Mouse (Mus musculus) midbrain, postnatal 0 days (tissue): Measurements from ENCODE around the gene Med12l. TPM values are rescaled to one million over a fixed set of nuclear protein-coding genes. Genes with fewer than 3 reads are reported as not detected.

Experiments
- ATAC-seq: fragments of 200-750 bp; cut with Nextera tagmentation; 2 replicates; pipeline ENCODE4 v1.8.0; 2017; ENCODE audit warnings: moderate number of reproducible peaks, mild to moderate bottlenecking, moderate TSS enrichment, moderate library complexity; ENCODE audit not compliant: low FRiP score
- DNase-seq: peaks from one replicate; pipeline ENCODE4 v3.0.0-alpha.2; 2015; ENCODE audit warnings: low spot score
- H3K27ac ChIP-seq: fragments of 300-500 bp; sonication (generic); 2 replicates; pipeline ENCODE4 v1.5.1; 2014; ENCODE audit warnings: low read depth, mild to moderate bottlenecking, low read length, mixed read lengths
- H3K27me3 ChIP-seq: fragments of 300-500 bp; sonication (generic); 2 replicates; pipeline ENCODE4 v1.6.1; 2014; ENCODE audit warnings: low read length, control low read depth, mixed read lengths; ENCODE audit not compliant: insufficient read depth
- H3K36me3 ChIP-seq: fragments of 300-500 bp; sonication (generic); 2 replicates; pipeline ENCODE4 v1.6.1; 2014; ENCODE audit warnings: low read length, control low read depth, mixed read lengths; ENCODE audit not compliant: insufficient read depth
- H3K4me1 ChIP-seq: fragments of 300-500 bp; sonication (generic); 2 replicates; pipeline ENCODE4 v1.6.1; 2014; ENCODE audit warnings: mild to moderate bottlenecking, control low read depth, antibody characterized with exemption, low read length, mixed read lengths; ENCODE audit not compliant: insufficient read depth
- H3K4me2 ChIP-seq: fragments of 300-500 bp; sonication (generic); 2 replicates; pipeline ENCODE4 v1.6.1; 2014; ENCODE audit warnings: low read depth, mild to moderate bottlenecking, low read length, mixed read lengths; ENCODE audit not compliant: poor library complexity, severe bottlenecking
- H3K4me3 ChIP-seq: fragments of 300-500 bp; sonication (generic); 2 replicates; pipeline ENCODE4 v1.5.1; 2014; ENCODE audit warnings: low read depth, mild to moderate bottlenecking, low read length, moderate library complexity
- H3K9ac ChIP-seq: fragments of 300-500 bp; sonication (generic); replicated peaks from 2 replicates; pipeline ENCODE4 v1.6.1; 2014; ENCODE audit warnings: mild to moderate bottlenecking, low read length, moderate library complexity, mixed read lengths; ENCODE audit not compliant: poor library complexity, severe bottlenecking
- H3K9me3 ChIP-seq: fragments of 300-500 bp; sonication (generic); 2 replicates; pipeline ENCODE4 v1.6.1; 2016; ENCODE audit warnings: low read length, control low read depth
- CTCF ChIP-seq: IDR thresholded peaks from 2 replicates; pipeline ENCODE4 v1.5.1; 2016; ENCODE audit warnings: antibody characterized with exemption, mild to moderate bottlenecking
- WGBS: fragments of 180-500 bp; shearing (Covaris S2); extraction: QIAGEN DNeasy Blood & Tissue Kit; methylation state at CpG from one replicate; pipeline ENCODE4 v1.1.7; 2014; 5-methylcytosine and 5-hydroxymethylcytosine counted together
- polyA plus RNA-seq: library from polyadenylated mRNA; unstranded; fragments of >200 nt; fragmentation: Nextera tagmentation; extraction: Ambion mirVana; gene quantifications from 2 replicates; pipeline ENCODE4 v1.2.1, GENCODE M21; 2015
- total RNA-seq: library from RNA; depleted of rRNA; stranded (reverse); fragments of >200 nt; gene quantifications from 2 replicates; pipeline ENCODE4 v1.2.3, GENCODE M21; 2014

The Med12l gene
- total and polyA plus RNA-seq, 2 experiments from 2014 or later: 3.7 to 23.0 TPM

DNA sequence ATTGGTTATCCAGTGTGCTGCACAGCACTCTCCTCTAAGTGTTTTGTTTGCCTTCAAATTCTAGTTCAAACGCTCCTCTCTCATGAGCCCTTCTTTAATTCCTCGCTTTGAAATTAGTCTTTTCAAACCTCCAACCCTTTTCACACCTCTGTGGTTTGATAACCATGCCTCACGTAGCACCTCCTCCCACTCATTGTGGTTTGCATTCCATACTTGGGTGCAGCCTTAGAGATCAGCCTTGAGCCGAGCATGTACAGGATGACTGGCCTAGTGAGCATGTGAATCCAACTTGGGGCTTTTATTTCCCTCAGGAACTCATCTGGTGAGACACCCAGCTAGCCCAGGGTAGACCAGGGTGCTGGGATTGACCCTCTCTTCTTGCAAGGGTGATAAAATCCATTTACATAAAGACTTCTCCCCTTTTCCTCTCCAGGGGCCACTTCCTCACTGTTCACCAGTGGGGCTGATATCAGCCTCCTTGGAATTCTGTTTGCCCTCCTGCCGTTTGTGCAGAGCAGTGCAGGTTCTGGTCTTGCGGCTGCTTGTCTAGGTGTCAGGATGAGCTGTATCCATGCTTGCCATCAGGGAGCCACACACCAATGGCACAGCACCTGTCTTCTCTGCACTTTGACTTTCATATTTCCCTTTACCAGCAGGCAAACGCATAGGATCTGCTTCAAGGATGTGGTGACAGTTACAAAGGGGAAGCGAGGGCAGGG lies 198.3 kb downstream of the Med12l start:
- no peak for TF ChIP-seq CTCF
- ATAC-seq: no peak
- H3K4me2 ChIP-seq: no peak overlapping the region
- H3K4me1 ChIP-seq: no peaks in the 10 kb centered on the region
- 85% methylated on average over 8 of the region's 8 CpGs for WGBS
- no peak for DNase-seq
- H3K27ac ChIP-seq: no peak overlapping the region
- no peaks in the 10 kb centered on the region for H3K9me3 ChIP-seq
- H3K27me3 ChIP-seq: no peaks in the 10 kb centered on the region
- no peaks in the 10 kb centered on the region for H3K36me3 ChIP-seq
- no peak overlapping the region for H3K9ac ChIP-seq
- no peak overlapping the region for H3K4me3 ChIP-seq

DNA sequence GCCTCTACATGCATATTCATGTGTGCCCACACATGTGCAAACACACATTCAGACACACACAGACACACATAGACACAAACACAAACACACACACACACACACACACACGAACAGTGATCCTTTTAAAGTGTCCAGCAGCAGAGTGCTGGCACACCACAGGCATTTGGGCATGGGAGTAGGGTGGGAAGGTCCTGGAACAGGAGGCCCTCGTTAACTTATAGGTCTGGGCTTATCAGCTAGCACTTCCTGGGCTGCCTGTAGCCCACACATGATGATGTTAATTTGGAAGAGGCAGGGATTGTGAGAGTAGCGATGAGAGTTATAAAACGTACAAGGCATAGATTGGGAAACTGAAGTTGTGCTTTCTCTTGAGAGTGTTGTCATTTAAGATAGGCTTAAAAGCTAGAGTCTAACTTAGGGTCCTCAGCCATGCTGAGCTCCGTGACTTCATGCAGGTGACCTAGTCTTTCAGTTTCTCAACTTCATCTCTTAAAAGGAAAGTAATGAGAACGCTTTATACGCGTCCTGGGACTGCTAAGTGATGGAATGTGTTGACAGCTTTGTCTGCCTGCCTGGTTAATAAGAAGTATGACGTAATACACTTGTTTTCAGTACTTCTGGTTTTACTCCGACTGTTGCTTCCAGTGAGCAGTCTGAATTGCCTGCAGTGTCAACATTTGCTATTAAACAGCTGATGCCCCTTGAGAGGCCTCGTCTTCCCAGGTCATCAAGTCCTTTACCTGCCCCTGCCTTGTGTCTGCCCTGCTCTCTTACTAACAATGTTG lies 199.3 kb downstream of the Med12l start:
- Histone ChIP-seq H3K27me3 (no peaks in the 10 kb centered on the region), H3K9me3 (no peaks in the 10 kb centered on the region), H3K4me3 (no peak overlapping the region), H3K4me2 (no peak overlapping the region), H3K27ac (no peak overlapping the region), H3K4me1 (no peaks in the 10 kb centered on the region), H3K36me3 (no peaks in the 10 kb centered on the region), H3K9ac (no peak overlapping the region)
- 92% methylated on average over 11 of the region's 11 CpGs for WGBS
- no peak for TF ChIP-seq CTCF
- DNase-seq (no peak), ATAC-seq (no peak)

DNA sequence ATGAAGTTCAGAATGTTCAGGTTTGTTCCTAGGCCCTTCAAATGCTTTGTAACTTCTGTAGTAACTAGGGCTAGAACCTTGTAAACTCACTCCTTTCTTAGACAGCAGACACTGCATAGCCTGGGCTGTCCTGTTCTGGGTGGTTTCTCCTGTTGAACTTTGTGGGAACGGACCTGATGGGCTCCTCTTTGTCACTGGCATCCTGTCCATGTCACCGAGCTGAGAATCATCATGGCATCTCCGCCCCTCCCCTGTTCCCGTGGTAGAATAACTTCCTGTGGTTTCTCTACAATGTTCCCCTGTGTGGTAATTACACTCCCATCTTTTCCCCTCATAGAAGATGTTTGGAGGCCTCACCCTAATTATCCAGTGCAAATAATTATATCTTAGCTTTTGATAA lies 200.3 kb downstream of the Med12l start:
- no peak overlapping the region for H3K4me2 ChIP-seq
- no peak overlapping the region for H3K4me3 ChIP-seq
- no peaks in the 10 kb centered on the region for H3K9me3 ChIP-seq
- H3K9ac ChIP-seq: no peak overlapping the region
- no peak for ATAC-seq
- no peaks in the 10 kb centered on the region for H3K27me3 ChIP-seq
- 85% methylated on average over 4 of the region's 4 CpGs for whole genome bisulfite sequencing
- no peaks in the 10 kb centered on the region for H3K36me3 ChIP-seq
- H3K4me1 ChIP-seq: no peaks in the 10 kb centered on the region
- H3K27ac ChIP-seq: no peak overlapping the region
- no peak for DNase-seq
- no peak for TF ChIP-seq CTCF

DNA sequence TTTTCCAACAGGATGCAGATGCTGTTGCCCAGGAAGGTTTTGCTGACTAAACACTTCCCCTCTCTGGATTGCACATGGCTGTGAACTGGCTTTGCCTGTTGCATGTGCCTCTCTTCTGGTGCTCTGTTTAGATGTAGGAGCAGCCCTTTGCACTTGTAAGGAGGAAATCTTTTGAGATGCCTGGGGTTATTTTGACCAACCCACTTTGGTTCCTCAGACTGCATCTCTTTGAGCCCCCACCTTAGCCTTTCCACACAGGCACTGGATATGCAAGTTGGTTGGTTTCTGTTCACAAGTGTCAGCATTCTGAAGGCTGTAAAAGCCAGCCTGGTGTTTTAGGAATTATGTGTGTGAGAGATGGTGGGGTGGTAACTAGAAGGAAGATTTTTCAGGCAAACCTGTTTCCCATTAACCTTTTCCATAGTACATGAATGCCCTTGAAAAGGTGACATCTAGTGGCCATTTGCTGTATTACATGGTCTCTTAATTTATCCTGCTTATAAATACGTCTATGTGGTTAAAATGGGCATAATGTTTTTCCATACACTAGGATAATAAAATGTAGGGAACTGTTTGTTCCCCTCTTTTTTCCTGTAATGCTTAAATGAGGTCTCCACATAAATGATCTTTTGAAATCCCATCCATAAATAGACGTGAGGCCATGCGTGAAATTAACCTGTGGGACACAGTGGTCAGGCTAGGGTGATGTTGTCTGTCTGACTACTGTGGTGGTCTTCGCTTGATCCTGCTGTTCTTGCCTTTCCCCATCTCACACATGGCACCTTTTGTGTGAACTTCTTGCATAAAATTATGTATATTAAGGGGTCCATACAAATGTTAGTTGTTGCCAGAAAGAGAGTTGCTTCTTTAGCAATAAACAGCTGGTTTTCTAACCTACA lies 203.3 kb downstream of the Med12l start:
- no peaks in the 10 kb centered on the region for H3K4me1 ChIP-seq
- WGBS: 65% methylated on average over 4 of the region's 4 CpGs
- no peaks in the 10 kb centered on the region for H3K9me3 ChIP-seq

DNA sequence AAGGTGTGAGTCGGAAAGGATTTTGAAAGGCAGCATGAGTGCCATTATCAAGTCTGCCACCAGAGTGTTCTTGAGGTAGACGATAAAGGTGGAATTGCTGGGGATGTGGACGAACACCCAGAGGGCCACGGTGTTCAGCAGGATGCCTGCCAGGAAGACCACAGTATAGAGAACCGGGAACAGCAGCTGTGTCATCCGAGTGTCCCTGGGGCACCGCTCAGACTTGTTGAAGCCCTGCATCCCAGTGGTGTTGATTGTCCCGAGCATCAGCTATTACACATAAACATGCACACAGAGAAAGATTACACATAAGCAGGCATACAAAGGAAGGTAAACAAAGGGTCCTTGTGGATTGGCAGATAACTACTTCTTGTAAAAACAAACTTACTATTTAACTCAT lies 204.5 kb downstream of the Med12l start:
- Histone ChIP-seq H3K36me3 (no peaks in the 10 kb centered on the region), H3K4me2 (no peak overlapping the region), H3K9ac (no peak overlapping the region), H3K9me3 (no peaks in the 10 kb centered on the region), H3K4me3 (no peak overlapping the region), H3K27ac (no peak overlapping the region), H3K27me3 (no peaks in the 10 kb centered on the region), H3K4me1 (no peaks in the 10 kb centered on the region)
- DNase-seq: no peak
- ATAC-seq: no peak
- 77% methylated on average over 8 of the region's 8 CpGs for WGBS
- no peak for TF ChIP-seq CTCF

More for the DNA sequence above, 203.3 kb downstream of the Med12l start:
- no peak overlapping the region for H3K9ac ChIP-seq
- DNase-seq: peak; percentile 88
- H3K27me3 ChIP-seq: no peaks in the 10 kb centered on the region
- ATAC-seq: peak; percentile 62; the same call in 1 of the 2 replicates
- H3K4me3 ChIP-seq: no peak overlapping the region
- peak; percentile 92 for TF ChIP-seq CTCF
- no peak overlapping the region for H3K4me2 ChIP-seq
- no peak overlapping the region for H3K27ac ChIP-seq
- no peaks in the 10 kb centered on the region for H3K36me3 ChIP-seq
